Mouse (Mus musculus): Measurements from ENCODE around the gene Zkscan17. TPM values are rescaled to one million over a fixed set of nuclear protein-coding genes. Genes with fewer than 3 reads are reported as not detected.

Gene Zkscan17
- polyA plus RNA-seq, 1 experiment from 2014 or later, result 20.3 TPM

- Histone ChIP-seq H3K9me3 (no peaks in the 10 kb centered on the region), H3K9ac (no peak overlapping the region), H3K27me3 (no peaks in the 10 kb centered on the region), H3K36me3 (peaks cover 66% of the 10 kb centered on the region), H3K4me3 (no peak overlapping the region), H3K4me2 (no peak overlapping the region), H3K27ac (no peak overlapping the region), H3K4me1 (no peaks in the 10 kb centered on the region)
- no peak for ATAC-seq (ENCODE audit: insufficient number of reproducible peaks, low FRiP score, low TSS enrichment, low read depth)
- WGBS, result 80% methylated on average over 8 of the region's 8 CpGs
Observed at GRCm38 (mm10) chr11:59486222-59486621, 40.3 kb downstream of the Zkscan17 start.

- no peak for ATAC-seq (ENCODE audit: insufficient number of reproducible peaks, low FRiP score, low TSS enrichment, low read depth)
Observed at GRCm38 (mm10) chr11:59485641-59486040, 40.9 kb downstream of the Zkscan17 start.

GRCm38 (mm10) chr11:59483212-59483611, 43.3 kb downstream of the Zkscan17 start:
- no peak overlapping the region for H3K4me2 ChIP-seq
- WGBS, result 1% methylated on average over 2 of the region's 2 CpGs
- H3K27me3 ChIP-seq, result no peaks in the 10 kb centered on the region
- no peak for ATAC-seq (ENCODE audit: insufficient number of reproducible peaks, low FRiP score, low TSS enrichment, low read depth)
- no peaks in the 10 kb centered on the region for H3K4me1 ChIP-seq
- no peak overlapping the region for H3K27ac ChIP-seq
- no peak overlapping the region for H3K4me3 ChIP-seq
- no peak overlapping the region for H3K9ac ChIP-seq
- H3K9me3 ChIP-seq, result no peaks in the 10 kb centered on the region
- peaks cover 37% of the 10 kb centered on the region for H3K36me3 ChIP-seq

More at GRCm38 (mm10) chr11:59485641-59486040, 40.9 kb downstream of the Zkscan17 start:
- Histone ChIP-seq H3K9ac (no peak overlapping the region), H3K27ac (no peak overlapping the region), H3K4me1 (no peaks in the 10 kb centered on the region), H3K4me3 (no peak overlapping the region), H3K9me3 (no peaks in the 10 kb centered on the region), H3K4me2 (no peak overlapping the region), H3K27me3 (no peaks in the 10 kb centered on the region), H3K36me3 (peaks cover 61% of the 10 kb centered on the region)
- 61% methylated on average over 2 of the region's 2 CpGs for WGBS

DNA sequence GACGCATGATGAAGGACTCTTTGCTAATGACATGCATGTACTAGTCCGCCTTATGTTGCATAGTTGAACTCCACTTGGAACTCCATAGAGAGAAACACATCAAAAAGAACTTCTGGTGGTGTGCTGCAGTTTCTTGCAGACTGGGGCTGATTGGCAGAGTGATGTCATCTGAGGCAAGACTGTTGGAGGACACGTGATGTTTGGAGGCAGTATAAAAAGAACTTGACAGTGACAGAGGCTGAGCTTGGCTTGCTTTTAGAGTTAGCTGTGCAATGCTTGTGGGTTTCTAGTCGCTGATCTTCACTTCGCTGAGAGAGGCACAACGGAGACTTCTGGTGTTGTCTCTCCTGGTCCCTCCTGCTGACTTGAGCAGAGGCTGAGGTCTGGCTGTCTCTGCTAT, 49.3 kb downstream of the Zkscan17 start:
- 52% methylated on average over 6 of the region's 6 CpGs for WGBS
- Histone ChIP-seq H3K27ac (no peak overlapping the region), H3K27me3 (no peaks in the 10 kb centered on the region), H3K36me3 (no peaks in the 10 kb centered on the region), H3K4me1 (no peaks in the 10 kb centered on the region), H3K4me2 (no peak overlapping the region), H3K4me3 (no peak overlapping the region), H3K9me3 (no peaks in the 10 kb centered on the region), H3K9ac (no peak overlapping the region)
- ATAC-seq (ENCODE audit: insufficient number of reproducible peaks, low FRiP score, low TSS enrichment, low read depth), result no peak

- H3K27ac ChIP-seq, result peak within 1 kb of the TSS; percentile 84
- H3K4me2 ChIP-seq, result peak within 1 kb of the TSS; percentile 69
- peaks cover 4% of the 10 kb centered on the region for H3K4me1 ChIP-seq
- H3K27me3 ChIP-seq, result no peaks in the 10 kb centered on the region
- H3K9ac ChIP-seq, result peak within 1 kb of the TSS; percentile 59
- no peaks in the 10 kb centered on the region for H3K36me3 ChIP-seq
- WGBS, result under 1% methylated on average over 19 of the region's 19 CpGs
- ATAC-seq (ENCODE audit: insufficient number of reproducible peaks, low FRiP score, low TSS enrichment, low read depth), result peak; percentile 83
- H3K9me3 ChIP-seq, result no peaks in the 10 kb centered on the region
- peak within 1 kb of the TSS; percentile 59 for H3K4me3 ChIP-seq
Observed at GRCm38 (mm10) chr11:59472326-59472677, 54.2 kb downstream of the Zkscan17 start, which contains the start of gene Zfp867. TSS of gene Zfp867 (minus strand) at chr11:59472474.

DNA sequence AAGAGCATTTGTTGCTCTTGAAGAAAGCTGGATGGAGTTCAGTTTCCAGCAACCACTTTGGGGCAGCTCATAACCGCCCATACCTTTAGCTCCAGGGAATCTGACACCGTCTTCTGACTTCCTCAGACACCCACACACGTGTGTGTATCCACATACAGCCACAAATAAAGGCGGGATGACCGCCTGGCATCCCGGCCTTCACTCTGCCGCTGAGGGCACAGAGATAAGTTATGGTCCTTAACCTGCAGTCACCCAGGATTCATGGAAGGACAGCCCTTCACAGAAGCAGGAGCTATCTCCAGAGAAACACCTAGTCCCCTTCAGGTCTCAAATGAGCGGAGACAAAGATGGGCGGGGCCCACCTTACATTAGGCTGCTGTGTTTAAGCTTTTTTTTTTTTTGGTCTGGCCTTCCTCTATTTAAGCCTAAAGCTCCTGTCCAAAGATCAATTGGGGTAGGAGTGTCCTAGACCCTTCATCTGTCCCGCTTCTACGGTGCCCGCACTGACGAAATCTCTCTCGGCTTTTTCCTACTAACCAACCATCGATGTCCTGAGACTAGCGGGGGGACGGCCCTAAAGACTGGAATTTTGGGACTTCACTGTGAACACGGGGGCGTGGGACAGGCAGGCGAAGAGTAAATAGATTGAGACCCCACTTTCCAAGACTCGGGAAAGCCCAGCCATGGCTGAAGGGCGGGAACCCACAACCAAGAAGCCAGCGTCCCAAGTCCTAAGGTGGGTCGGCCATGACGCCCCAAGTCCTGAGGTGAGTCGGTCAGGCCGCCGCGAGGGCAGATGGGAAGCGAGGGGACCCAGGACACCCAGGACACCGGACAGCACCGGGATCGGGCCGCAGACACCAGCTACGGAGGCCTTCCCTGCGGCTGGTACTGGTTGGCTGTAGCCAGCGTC, 54.9 kb downstream of the Zkscan17 start:
- peak overlapping the region; percentile 69 for H3K4me2 ChIP-seq
- H3K4me3 ChIP-seq, result peak overlapping the region; percentile 59
- peaks cover 4% of the 10 kb centered on the region for H3K4me1 ChIP-seq
- H3K9me3 ChIP-seq, result no peaks in the 10 kb centered on the region
- peak overlapping the region; percentile 84 for H3K27ac ChIP-seq
- peak; percentile 59 for ATAC-seq (ENCODE audit: insufficient number of reproducible peaks, low FRiP score, low TSS enrichment, low read depth)
- peak overlapping the region; percentile 59 for H3K9ac ChIP-seq
- H3K27me3 ChIP-seq, result no peaks in the 10 kb centered on the region
- H3K36me3 ChIP-seq, result peaks cover 4% of the 10 kb centered on the region; the same call in 1 of the 2 replicates
- WGBS, result 5% methylated on average over 37 of the region's 37 CpGs

GRCm38 (mm10) chr11:59460459-59460858, 66.1 kb downstream of the Zkscan17 start:
- no peak overlapping the region for H3K4me3 ChIP-seq
- H3K36me3 ChIP-seq, result peaks cover 68% of the 10 kb centered on the region
- H3K9me3 ChIP-seq, result peaks cover 18% of the 10 kb centered on the region
- no peaks in the 10 kb centered on the region for H3K27me3 ChIP-seq
- WGBS, result 87% methylated on average over 2 of the region's 2 CpGs
- no peak overlapping the region for H3K4me2 ChIP-seq
- H3K9ac ChIP-seq, result no peak overlapping the region
- no peak overlapping the region for H3K27ac ChIP-seq
- no peak for ATAC-seq (ENCODE audit: insufficient number of reproducible peaks, low FRiP score, low TSS enrichment, low read depth)
- H3K4me1 ChIP-seq, result peaks cover 12% of the 10 kb centered on the region

GRCm38 (mm10) chr11:59458973-59459372, 67.6 kb downstream of the Zkscan17 start:
- peaks cover 70% of the 10 kb centered on the region for H3K36me3 ChIP-seq
- H3K27ac ChIP-seq, result peak overlapping the region; percentile 58; the same call in 1 of the 2 replicates
- H3K4me2 ChIP-seq, result no peak overlapping the region
- ATAC-seq (ENCODE audit: insufficient number of reproducible peaks, low FRiP score, low TSS enrichment, low read depth), result peak; percentile 71
- H3K4me1 ChIP-seq, result peaks cover 12% of the 10 kb centered on the region
- no peak overlapping the region for H3K9ac ChIP-seq
- no peaks in the 10 kb centered on the region for H3K27me3 ChIP-seq
- WGBS, result 28% methylated on average over 5 of the region's 5 CpGs
- peaks cover 14% of the 10 kb centered on the region for H3K9me3 ChIP-seq
- H3K4me3 ChIP-seq, result no peak overlapping the region

- no peak for ATAC-seq (ENCODE audit: insufficient number of reproducible peaks, low FRiP score, low TSS enrichment, low read depth)
- H3K27me3 ChIP-seq, result no peaks in the 10 kb centered on the region
- H3K4me2 ChIP-seq, result no peak overlapping the region
- H3K9ac ChIP-seq, result no peak overlapping the region
- no peaks in the 10 kb centered on the region for H3K9me3 ChIP-seq
- H3K4me3 ChIP-seq, result no peak overlapping the region
- H3K4me1 ChIP-seq, result peaks cover 12% of the 10 kb centered on the region
- no peak overlapping the region for H3K27ac ChIP-seq
- H3K36me3 ChIP-seq, result peaks cover 63% of the 10 kb centered on the region
- 96% methylated on average over 2 of the region's 2 CpGs for WGBS
Observed at GRCm38 (mm10) chr11:59456891-59457290, 69.7 kb downstream of the Zkscan17 start.

DNA sequence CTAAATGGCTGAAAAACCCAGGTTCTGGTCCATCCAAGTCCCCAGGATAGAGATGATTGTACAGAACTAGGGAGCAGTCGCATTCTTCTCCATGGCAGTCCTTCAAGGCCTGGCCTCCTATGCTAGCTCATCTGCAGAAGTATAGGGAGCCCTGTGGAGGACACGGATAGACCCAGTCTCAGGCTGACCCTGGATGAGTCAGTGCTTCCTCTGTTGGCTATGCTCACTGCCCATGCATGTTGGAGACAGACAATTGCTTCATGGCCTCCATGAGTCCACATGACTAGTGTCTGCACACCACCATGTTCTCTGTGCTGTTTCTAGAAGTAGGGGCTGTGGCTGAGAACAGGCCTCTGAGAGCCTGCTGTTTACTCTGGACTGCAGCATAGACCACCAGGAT, 70.2 kb downstream of the Zkscan17 start:
- Histone ChIP-seq H3K4me3 (no peak overlapping the region), H3K27ac (no peak overlapping the region), H3K27me3 (no peaks in the 10 kb centered on the region), H3K36me3 (peaks cover 59% of the 10 kb centered on the region), H3K4me1 (peaks cover 14% of the 10 kb centered on the region), H3K4me2 (no peak overlapping the region), H3K9me3 (no peaks in the 10 kb centered on the region), H3K9ac (no peak overlapping the region)
- 90% methylated on average over 2 of the region's 2 CpGs for WGBS
- no peak for ATAC-seq (ENCODE audit: insufficient number of reproducible peaks, low FRiP score, low TSS enrichment, low read depth)

DNA sequence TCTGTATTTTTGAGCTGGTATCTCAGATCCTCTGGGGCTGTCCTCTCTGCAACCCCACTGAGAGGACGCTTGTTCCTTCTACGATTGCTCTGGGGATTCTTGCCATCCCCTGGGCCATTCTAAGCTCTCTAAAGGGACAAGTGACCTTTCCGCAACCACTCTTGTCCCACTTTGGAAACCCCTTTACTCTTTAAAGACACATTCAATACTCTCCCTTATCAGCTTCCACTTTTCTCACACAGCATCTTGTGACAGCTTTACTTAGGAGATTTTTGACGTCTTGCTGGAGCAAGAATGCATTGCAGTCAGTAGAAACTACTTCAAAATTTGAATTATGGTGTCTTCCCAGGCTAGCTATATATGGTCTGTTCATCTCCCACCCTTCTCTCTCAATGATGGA, 75.5 kb downstream of the Zkscan17 start, which contains the start of gene Snap47:
Gene Snap47, minus strand, starts transcription at position 101 of the 400 bp plus-strand sequence.
- Histone ChIP-seq H3K9me3 (no peaks in the 10 kb centered on the region), H3K27me3 (no peaks in the 10 kb centered on the region), H3K36me3 (peaks cover 35% of the 10 kb centered on the region), H3K4me3 (peak within 1 kb of the TSS; percentile 79), H3K4me2 (peak within 1 kb of the TSS; percentile 89), H3K9ac (peak within 1 kb of the TSS; percentile 90), H3K27ac (peak within 1 kb of the TSS; percentile 86), H3K4me1 (peaks cover 21% of the 10 kb centered on the region)
- WGBS, result 76% methylated on average over 4 of the region's 4 CpGs
- ATAC-seq (ENCODE audit: insufficient number of reproducible peaks, low FRiP score, low TSS enrichment, low read depth), result no peak

GRCm38 (mm10) chr11:59450230-59450771, 76.2 kb downstream of the Zkscan17 start:
- peaks cover 21% of the 10 kb centered on the region for H3K4me1 ChIP-seq
- under 1% methylated on average over 38 of the region's 38 CpGs for WGBS
- H3K4me2 ChIP-seq, result peak overlapping the region; percentile 89
- no peaks in the 10 kb centered on the region for H3K9me3 ChIP-seq
- peak overlapping the region; percentile 79 for H3K4me3 ChIP-seq
- 0 out of 2 replicates have a peak, but pooled peaks have one; percentile 20 for ATAC-seq (ENCODE audit: insufficient number of reproducible peaks, low FRiP score, low TSS enrichment, low read depth)
- peak overlapping the region; percentile 90 for H3K9ac ChIP-seq
- no peaks in the 10 kb centered on the region for H3K27me3 ChIP-seq
- H3K36me3 ChIP-seq, result peaks cover 27% of the 10 kb centered on the region
- H3K27ac ChIP-seq, result peak overlapping the region; percentile 86

All from limb, embryonic 15.5 days (tissue).